Mouse (Mus musculus): Measurements from ENCODE around the gene Iqcm. TPM values are rescaled to one million over a fixed set of nuclear protein-coding genes. Genes with fewer than 3 reads are reported as not detected.

The Iqcm gene
- polyA plus RNA-seq, 1 experiment from 2014 or later: not detected

DNA sequence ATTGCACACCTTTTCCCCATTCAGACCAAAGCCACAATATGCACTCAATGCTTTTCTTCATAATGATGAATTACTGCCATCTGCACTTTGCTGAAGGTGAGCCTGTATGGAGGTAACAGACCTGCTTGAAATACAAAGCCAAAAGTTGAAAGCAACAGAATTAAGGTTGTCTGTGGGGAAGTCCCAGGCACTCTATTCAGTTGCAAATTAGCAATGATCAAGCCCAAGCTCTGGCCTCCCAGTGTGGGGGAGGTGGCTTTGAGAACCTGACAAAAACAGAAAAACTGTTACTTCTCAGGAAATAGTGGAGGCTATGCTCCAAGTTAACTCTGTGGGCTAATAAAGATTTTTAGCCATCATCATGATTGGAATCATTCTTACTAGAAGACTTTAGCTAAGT, 307.1 kb downstream of the Iqcm start:
- Histone ChIP-seq H3K36me3 (no peaks in the 10 kb centered on the region), H3K9me3 (peaks cover 11% of the 10 kb centered on the region), H3K4me2 (no peak overlapping the region), H3K27ac (replicated peaks) (no peak overlapping the region), H3K4me3 (no peak overlapping the region), H3K9ac (no peak overlapping the region), H3K4me1 (no peaks in the 10 kb centered on the region), H3K27me3 (replicated peaks) (no peaks in the 10 kb centered on the region)
- ATAC-seq (ENCODE audit: extremely low read depth, insufficient number of reproducible peaks, low FRiP score, low TSS enrichment): no peak

DNA sequence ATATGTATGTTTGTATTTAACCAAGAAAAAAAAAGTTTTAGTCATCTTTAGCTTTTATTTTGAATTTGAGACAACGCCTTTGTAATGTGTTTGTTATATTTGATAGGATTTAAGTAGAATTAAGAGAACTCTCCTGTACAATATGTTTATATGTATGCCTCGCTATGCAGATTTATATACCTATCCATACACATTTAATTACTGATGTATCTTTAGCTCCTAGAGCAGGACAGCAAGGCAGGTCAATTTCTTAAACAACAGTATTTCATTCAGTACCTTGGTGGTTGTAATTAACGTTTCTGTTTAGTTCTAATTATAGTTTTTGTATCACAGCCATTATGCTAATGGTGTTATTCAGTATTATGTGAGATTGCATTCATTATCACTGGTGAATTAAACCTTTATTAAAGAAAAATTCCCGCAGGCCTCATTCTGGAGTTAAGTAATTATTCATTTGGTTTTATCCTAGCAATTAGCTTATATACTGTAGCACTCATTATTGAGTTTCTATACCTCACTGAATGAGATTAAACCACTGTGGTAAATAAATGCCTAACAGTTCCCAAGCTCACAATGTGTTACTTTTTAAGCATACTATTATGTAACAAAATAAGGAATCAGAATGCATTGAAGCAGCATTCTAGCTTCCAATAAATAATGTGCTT, 380.1 kb downstream of the Iqcm start:
- Histone ChIP-seq H3K27me3 (replicated peaks) (no peaks in the 10 kb centered on the region), H3K36me3 (no peaks in the 10 kb centered on the region), H3K4me1 (no peaks in the 10 kb centered on the region), H3K27ac (replicated peaks) (no peak overlapping the region), H3K4me3 (no peak overlapping the region), H3K9me3 (no peaks in the 10 kb centered on the region), H3K9ac (no peak overlapping the region), H3K4me2 (no peak overlapping the region)
- 59% methylated on average over 4 of the region's 4 CpGs for WGBS
- no peak for ATAC-seq (ENCODE audit: extremely low read depth, insufficient number of reproducible peaks, low FRiP score, low TSS enrichment)

DNA sequence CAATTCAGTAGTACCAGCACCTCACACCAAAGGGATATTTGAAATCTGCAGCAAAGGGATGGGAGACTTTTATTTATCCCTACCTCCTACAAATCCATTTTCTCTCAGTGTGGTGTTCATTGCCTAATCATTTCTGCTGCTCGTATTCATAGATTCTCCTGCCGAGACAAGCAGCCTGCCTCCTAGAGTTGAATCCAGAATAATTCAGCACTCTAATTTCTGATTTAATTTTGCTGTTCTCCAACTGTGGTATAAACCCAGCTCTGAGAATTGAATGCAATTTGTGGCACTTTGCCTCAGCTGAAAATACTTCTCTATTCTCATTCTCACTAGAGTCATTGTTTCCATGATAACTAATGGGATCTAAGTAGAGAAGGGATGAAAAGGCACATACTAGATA, 386.8 kb downstream of the Iqcm start:
- Histone ChIP-seq H3K4me1 (no peaks in the 10 kb centered on the region), H3K9me3 (no peaks in the 10 kb centered on the region), H3K27ac (replicated peaks) (no peak overlapping the region), H3K9ac (no peak overlapping the region), H3K4me2 (no peak overlapping the region), H3K27me3 (replicated peaks) (no peaks in the 10 kb centered on the region), H3K4me3 (no peak overlapping the region), H3K36me3 (no peaks in the 10 kb centered on the region)
- no peak for ATAC-seq (ENCODE audit: extremely low read depth, insufficient number of reproducible peaks, low FRiP score, low TSS enrichment)
- 81% methylated on average over 2 of the region's 2 CpGs for WGBS

DNA sequence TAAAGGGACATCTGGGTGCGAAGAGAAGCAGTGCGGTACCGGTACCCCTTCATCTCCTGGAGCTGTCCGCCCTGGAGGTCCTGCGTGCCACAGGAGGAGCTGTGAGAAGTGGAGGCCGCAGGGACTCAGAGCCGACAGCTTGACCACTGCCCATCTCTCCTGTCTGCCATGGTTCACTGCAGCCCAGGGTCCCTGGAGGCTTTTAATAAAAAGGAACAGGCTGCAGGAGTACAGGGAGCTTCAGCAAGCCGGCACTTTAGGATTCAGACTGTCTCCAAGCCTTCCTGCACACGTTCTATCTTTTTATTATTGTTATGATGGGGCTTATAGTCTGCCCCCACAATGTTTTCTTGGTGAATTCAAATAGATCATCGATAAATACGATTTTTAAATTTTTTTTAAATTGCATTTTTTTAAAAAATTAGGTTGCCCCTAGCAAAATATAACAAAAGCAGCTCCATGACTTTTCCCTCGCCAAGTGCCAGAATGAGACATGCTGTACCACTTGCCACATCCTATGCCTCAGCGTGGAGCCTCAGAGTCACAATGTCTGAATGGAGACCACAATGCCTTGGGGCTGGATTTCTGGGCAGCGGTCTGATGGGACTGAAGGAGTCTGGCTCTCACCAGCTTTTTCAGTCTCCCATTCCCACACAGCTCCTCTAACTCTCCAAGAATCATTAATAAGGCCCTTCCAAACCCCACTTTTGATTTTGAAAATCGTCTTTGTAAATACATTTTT, 469.3 kb downstream of the Iqcm start:
- Histone ChIP-seq H3K27ac (replicated peaks) (no peak overlapping the region), H3K4me3 (no peak overlapping the region), H3K9ac (no peak overlapping the region), H3K4me2 (no peak overlapping the region), H3K27me3 (replicated peaks) (no peaks in the 10 kb centered on the region), H3K36me3 (no peaks in the 10 kb centered on the region), H3K9me3 (no peaks in the 10 kb centered on the region), H3K4me1 (no peaks in the 10 kb centered on the region)
- WGBS: 66% methylated on average over 15 of the region's 15 CpGs
- no peak for ATAC-seq (ENCODE audit: extremely low read depth, insufficient number of reproducible peaks, low FRiP score, low TSS enrichment)

DNA sequence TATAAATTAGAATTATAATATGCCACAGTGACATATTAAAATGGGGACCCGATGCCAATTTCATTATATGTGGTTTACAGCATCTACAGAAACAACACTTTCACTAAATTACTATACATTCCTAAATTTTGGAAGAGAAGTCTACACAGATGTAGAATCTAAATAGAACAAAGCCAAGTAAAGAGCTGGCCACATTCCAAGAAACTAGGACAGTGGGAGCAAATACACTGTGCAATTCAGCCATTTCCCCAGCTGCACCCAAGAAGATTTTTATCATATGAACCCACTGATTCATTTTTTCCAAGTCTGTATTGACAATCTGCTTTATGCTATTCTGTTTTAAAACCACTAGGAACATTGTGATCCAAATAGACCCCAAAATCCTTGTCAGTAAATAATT, 500.7 kb downstream of the Iqcm start:
- H3K4me2 ChIP-seq: no peak overlapping the region
- no peaks in the 10 kb centered on the region for H3K9me3 ChIP-seq
- H3K27ac ChIP-seq (replicated peaks): no peak overlapping the region
- H3K4me3 ChIP-seq: no peak overlapping the region
- 80% methylated on average over 1 of the region's 1 CpGs for WGBS
- no peak overlapping the region for H3K9ac ChIP-seq
- no peaks in the 10 kb centered on the region for H3K4me1 ChIP-seq
- no peak for ATAC-seq (ENCODE audit: extremely low read depth, insufficient number of reproducible peaks, low FRiP score, low TSS enrichment)
- no peaks in the 10 kb centered on the region for H3K36me3 ChIP-seq
- no peaks in the 10 kb centered on the region for H3K27me3 ChIP-seq (replicated peaks)

DNA sequence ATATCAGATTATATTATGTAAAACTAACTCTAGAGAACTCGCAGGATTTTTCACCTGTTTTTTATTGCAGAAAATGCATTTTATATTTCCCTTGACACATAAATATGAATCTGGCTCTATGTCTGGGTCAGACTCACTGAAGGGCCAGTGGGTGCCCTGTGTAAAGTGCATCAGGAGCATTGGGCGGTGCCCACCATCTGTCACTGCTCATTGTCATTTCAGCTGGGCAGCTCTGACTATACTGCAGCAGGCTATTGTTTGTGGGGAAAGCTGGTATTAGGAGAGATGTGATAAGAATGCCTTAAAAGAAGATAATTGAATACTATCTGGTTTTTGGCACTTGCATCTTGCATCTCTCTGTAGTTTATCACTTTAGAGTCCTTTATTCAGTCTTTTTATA, 507.5 kb downstream of the Iqcm start:
- 74% methylated on average over 2 of the region's 2 CpGs for WGBS
- no peaks in the 10 kb centered on the region for H3K36me3 ChIP-seq
- no peak overlapping the region for H3K4me2 ChIP-seq
- H3K4me1 ChIP-seq: no peaks in the 10 kb centered on the region
- no peak overlapping the region for H3K4me3 ChIP-seq
- no peak overlapping the region for H3K9ac ChIP-seq
- H3K27me3 ChIP-seq (replicated peaks): no peaks in the 10 kb centered on the region
- ATAC-seq (ENCODE audit: extremely low read depth, insufficient number of reproducible peaks, low FRiP score, low TSS enrichment): no peak
- H3K27ac ChIP-seq (replicated peaks): no peak overlapping the region
- H3K9me3 ChIP-seq: no peaks in the 10 kb centered on the region

DNA sequence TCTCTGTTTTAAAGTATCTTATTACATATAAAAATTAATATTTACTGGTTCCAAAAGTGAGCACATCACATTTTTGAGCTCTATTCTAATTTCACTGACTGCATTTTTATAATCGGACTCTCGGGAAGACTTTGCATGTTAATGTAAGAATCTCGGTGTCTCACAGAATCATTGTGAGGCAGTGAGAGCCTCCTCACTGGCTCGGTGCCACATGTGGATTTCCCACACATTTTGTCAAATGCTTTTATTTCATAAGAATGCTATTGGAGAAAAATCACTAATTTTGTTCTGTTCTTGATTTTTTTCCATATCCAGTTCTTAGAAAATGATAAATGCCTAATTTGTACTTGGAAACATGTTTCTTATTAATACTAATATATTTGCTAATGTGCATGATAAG, 570.0 kb downstream of the Iqcm start:
- Histone ChIP-seq H3K27me3 (replicated peaks) (no peaks in the 10 kb centered on the region), H3K4me3 (no peak overlapping the region), H3K9me3 (peaks cover 5% of the 10 kb centered on the region; the same call in 1 of the 2 replicates), H3K27ac (replicated peaks) (no peak overlapping the region), H3K4me2 (no peak overlapping the region), H3K9ac (no peak overlapping the region), H3K36me3 (no peaks in the 10 kb centered on the region), H3K4me1 (no peaks in the 10 kb centered on the region)
- 83% methylated on average over 4 of the region's 4 CpGs for WGBS
- ATAC-seq (ENCODE audit: extremely low read depth, insufficient number of reproducible peaks, low FRiP score, low TSS enrichment): no peak

Other genes with a start within 250 kb of the Iqcm start
- gene Rasd2, start 234.8 kb upstream of the Iqcm start, polyA plus RNA-seq (2015; fragmentation: Nextera tagmentation; extraction: Ambion mirVana): 0.20 and 0.43 TPM in 2 replicates
- 0.27 and 0.46 TPM in 2 replicates for gene Gm10358, start 42.1 kb upstream of the Iqcm start, polyA plus RNA-seq (2015; fragmentation: Nextera tagmentation; extraction: Ambion mirVana)

Data from heart, embryonic 13.5 days (tissue).